Mouse (Mus musculus) megakaryocyte progenitor cell, adult 5-6 weeks (primary cell): ENCODE results near the gene Ccdc124. TPM values are rescaled to one million over a fixed set of nuclear protein-coding genes. Genes with fewer than 3 reads are reported as not detected.

ENCODE experiments used
- ATAC-seq: replicated peaks from 2 replicates; pipeline ENCODE4 v1.8.0; 2016; ENCODE audit warnings: mild to moderate bottlenecking, moderate TSS enrichment, inconsistent platforms; ENCODE audit not compliant: poor library complexity
- total RNA-seq, 2 experiments: library from RNA; stranded (forward) in 1 of 2; stranded (reverse) in 1 of 2; fragments of 157-497, 149-512 nt in 1 of 2; fragments of 200-1000 nt in 1 of 2; gene quantifications; 2 replicates each; pipeline versions ENCODE4 v1.2.3 to v1.2.4; 2015 to 2017

The Ccdc124 gene
- total RNA-seq, 2 experiments from 2014 or later = 27.6 to 33.9 TPM

GRCm38 (mm10) chr8:70871195-70871807 is 2.4 kb downstream of the Ccdc124 start:
- ATAC-seq = no peak

DNA sequence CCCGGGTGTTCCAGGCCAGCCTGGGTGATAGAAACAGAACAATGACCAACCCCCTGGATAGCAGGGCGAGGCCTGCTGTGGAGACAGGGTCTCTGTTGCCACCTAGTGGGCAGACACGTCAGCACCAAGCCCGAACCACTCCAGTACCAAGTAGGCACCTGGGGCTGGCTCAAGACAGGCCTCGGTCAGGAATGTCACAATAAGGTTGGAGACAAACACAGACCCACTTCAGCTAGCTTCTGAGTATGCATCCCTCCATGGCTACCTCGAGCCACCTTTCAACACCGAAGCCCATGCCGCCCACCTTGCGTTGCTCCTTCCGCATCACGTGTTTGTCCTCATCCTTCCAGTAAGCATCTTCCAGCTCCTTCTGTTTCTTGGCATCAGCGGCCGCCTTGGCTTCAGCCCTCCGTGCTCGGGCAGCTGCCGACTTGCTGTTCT is 4.1 kb downstream of the Ccdc124 start:
- ATAC-seq = peak; percentile 52

GRCm38 (mm10) chr8:70869199-70869571 is 4.5 kb downstream of the Ccdc124 start:
- no peak for ATAC-seq

DNA sequence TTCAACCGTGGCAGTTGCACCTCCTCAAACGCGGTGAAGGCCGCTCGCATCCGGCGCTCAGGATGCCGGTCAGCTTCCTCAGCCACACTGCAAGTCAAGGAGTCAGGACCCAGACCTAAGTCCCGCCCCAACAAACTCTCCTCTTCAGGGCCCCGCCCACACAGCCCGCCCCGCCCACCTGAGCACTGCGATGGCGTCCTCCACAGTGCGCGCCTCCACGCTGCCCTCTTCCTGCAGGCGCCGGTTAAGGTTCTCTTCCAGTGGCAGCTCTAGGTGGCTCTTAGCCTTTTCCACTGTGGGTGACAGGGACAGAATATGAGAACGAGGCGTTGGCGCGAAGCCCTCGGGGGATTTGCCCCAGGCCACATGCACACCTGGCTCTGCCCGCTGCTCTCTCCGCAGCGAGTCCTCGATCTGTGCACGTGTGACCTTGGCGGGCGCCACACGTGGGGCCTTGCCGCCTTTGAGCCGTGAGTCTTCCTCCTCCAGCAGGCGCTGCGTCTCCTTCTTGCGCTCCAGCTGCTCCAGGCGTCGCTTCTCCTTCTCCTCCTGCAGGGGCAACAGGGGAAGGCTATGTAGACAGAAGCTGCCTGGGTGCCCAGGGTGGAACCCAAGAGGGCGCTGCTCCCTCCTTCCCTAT is 5.1 kb downstream of the Ccdc124 start:
- ATAC-seq = peak; percentile 40

GRCm38 (mm10) chr8:70866566-70866965 is 7.2 kb downstream of the Ccdc124 start:
- no peak for ATAC-seq

DNA sequence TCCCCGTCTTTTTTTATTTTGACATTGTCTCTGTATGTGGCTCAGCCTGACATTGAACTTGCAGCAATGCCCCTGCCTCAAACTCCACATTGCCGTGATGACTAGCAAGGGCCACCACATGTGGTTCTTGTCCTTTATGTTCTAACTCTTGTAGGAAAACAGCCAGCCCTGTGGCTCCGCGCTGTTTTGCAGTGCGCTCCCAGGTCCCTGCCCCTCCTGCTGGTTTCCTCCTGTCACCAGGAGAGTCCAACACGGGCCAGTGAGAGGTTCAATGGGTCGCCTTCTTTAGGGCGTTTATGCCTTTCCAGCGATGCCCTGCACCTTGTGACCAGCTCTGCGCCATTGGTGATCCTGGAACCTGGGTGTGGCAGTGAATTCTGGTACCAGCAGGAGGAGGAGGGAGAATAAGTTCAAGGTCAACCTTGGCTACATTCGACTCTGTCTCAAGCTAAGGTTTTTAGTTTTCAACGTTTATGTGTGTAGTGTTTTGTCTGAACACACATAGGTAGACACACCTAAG is 7.7 kb downstream of the Ccdc124 start:
- ATAC-seq = no peak

- peak; percentile 71 for ATAC-seq
Measured at GRCm38 (mm10) chr8:70865350-70866000, 8.3 kb downstream of the Ccdc124 start.

- no peak for ATAC-seq
Measured at GRCm38 (mm10) chr8:70864712-70865221, 9.0 kb downstream of the Ccdc124 start.

GRCm38 (mm10) chr8:70863956-70864711 is 9.6 kb downstream of the Ccdc124 start:
- no peak for ATAC-seq

- no peak for ATAC-seq
Measured at GRCm38 (mm10) chr8:70862824-70863641, 10.7 kb downstream of the Ccdc124 start, which contains the start of gene Kcnn1. Gene Kcnn1, minus strand, starts transcription at chr8:70863258.

- no peak for ATAC-seq
Measured at GRCm38 (mm10) chr8:70857516-70857915, 16.2 kb downstream of the Ccdc124 start.

- peak; percentile 81 for ATAC-seq
Measured at GRCm38 (mm10) chr8:70856541-70857197, 17.1 kb downstream of the Ccdc124 start.

DNA sequence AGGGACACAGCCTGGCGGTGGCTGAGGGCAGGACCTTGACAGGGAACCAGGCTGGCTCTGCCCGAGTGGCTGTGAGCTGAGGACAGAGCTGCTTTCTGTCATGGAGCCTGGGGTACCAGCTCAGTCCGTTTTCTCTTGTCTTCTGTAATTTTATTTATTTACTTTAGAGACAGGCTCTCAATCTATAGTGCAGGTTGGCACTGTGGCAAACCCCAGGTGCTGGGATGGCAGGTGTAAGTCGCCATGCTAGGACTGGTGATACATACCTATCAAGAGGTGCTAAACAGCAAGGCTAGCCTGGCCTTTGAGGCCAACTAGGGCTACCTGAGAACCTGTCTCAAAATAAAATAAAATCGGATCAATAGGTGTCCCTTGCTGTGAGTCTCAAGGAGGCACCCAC is 17.7 kb downstream of the Ccdc124 start:
- no peak for ATAC-seq

- peak; percentile 85 for ATAC-seq
Measured at GRCm38 (mm10) chr8:70853863-70854262, 19.9 kb downstream of the Ccdc124 start.

- ATAC-seq = no peak
Measured at GRCm38 (mm10) chr8:70852595-70853231, 21.0 kb downstream of the Ccdc124 start.

- ATAC-seq = no peak
Measured at GRCm38 (mm10) chr8:70851837-70852236, 21.9 kb downstream of the Ccdc124 start.

- no peak for ATAC-seq
Measured at GRCm38 (mm10) chr8:70850947-70851346, 22.8 kb downstream of the Ccdc124 start.

DNA sequence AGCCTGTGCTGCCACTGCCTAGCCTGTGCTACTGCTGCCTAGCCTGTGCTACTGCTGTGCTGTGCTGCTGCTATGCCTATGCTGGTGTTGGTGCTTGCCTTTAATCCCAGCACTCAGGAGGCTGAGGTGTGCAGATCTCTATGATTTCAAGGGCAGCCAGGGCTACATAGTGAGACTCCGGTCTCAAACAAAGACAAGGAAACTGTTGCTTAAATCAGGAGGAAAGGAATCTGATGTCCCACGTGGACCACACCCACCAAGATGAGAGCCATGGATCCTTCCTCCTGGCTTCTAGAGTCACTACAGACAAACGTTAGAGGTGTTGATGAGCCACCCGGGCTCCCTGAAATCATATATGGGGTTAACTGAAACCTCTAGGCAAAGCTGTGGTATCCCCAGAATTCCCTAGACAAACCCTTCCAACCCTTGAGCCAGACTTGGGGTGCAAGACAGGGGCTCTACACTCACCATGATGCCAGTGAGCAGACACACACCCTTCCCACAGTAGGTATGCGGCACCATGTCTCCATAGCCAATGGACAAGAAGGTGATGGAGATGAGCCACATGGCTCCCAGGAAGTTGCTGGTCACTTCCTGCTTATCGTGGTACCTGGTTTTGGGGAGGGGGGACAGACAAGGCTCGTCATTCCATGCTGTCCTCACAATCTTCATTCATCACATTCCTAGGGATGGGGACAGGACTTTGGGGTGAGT is 23.4 kb downstream of the Ccdc124 start:
- no peak for ATAC-seq
